Mouse (Mus musculus) lung, postnatal 0 days (tissue): ENCODE measurements around the gene Chd2. TPM values are rescaled to one million over a fixed set of nuclear protein-coding genes. Genes with fewer than 3 reads are reported as not detected.
A peak's percentile ranks its signal among the peaks of the same experiment; 100 is the strongest.

Source experiments
- ATAC-seq: fragments of 200-750 bp; cut with Nextera tagmentation; 2 replicates; pipeline ENCODE4 v1.8.0; 2017; ENCODE audit warnings: moderate library complexity
- DNase-seq: peaks from one replicate; pipeline ENCODE4 v3.0.0-alpha.2; 2016; ENCODE audit warnings: low spot score
- H3K27ac ChIP-seq: fragments of 300-500 bp; sonication (generic); 2 replicates; pipeline ENCODE4 v1.5.1; 2014; ENCODE audit warnings: antibody characterized with exemption, mild to moderate bottlenecking, low read length, mixed read lengths
- H3K27me3 ChIP-seq: fragments of 300-500 bp; sonication (generic); replicated peaks from 2 replicates; pipeline ENCODE4 v1.6.1; 2014; ENCODE audit warnings: low read length, mixed read lengths; ENCODE audit not compliant: insufficient read depth
- H3K36me3 ChIP-seq: fragments of 300-500 bp; sonication (generic); 2 replicates; pipeline ENCODE4 v1.6.1; 2014; ENCODE audit warnings: low read length, mixed read lengths; ENCODE audit not compliant: insufficient read depth
- H3K4me1 ChIP-seq: fragments of 300-500 bp; sonication (generic); 2 replicates; pipeline ENCODE4 v1.6.1; 2014; ENCODE audit warnings: antibody characterized with exemption, low read depth, low read length, mixed read lengths; ENCODE audit not compliant: insufficient read depth
- H3K4me2 ChIP-seq: fragments of 300-500 bp; sonication (generic); replicated peaks from 2 replicates; pipeline ENCODE4 v1.6.1; 2014; ENCODE audit warnings: low read depth, mild to moderate bottlenecking, low read length, moderate library complexity, mixed read lengths
- H3K4me3 ChIP-seq: fragments of 300-500 bp; sonication (generic); 2 replicates; pipeline ENCODE4 v1.5.1; 2014; ENCODE audit warnings: low read depth, low read length
- H3K9ac ChIP-seq: fragments of 300-500 bp; sonication (generic); replicated peaks from 2 replicates; pipeline ENCODE4 v1.6.1; 2014; ENCODE audit warnings: low read depth, mild to moderate bottlenecking
- H3K9me3 ChIP-seq: fragments of 300-500 bp; sonication (generic); 2 replicates; pipeline ENCODE4 v1.6.1; 2016; ENCODE audit warnings: low read length, mixed read lengths
- CTCF ChIP-seq: IDR thresholded peaks from 2 replicates; pipeline ENCODE4 v1.5.1; 2016; ENCODE audit warnings: antibody characterized with exemption, mild to moderate bottlenecking
- EP300 ChIP-seq: IDR thresholded peaks from 2 replicates; pipeline ENCODE4 v1.6.1; 2016; ENCODE audit warnings: antibody characterized with exemption, mild to moderate bottlenecking, control low read depth
- WGBS: fragments of 180-500 bp; shearing (Covaris S2); extraction: QIAGEN DNeasy Blood & Tissue Kit; methylation state at CpG from one replicate; pipeline ENCODE4 v1.1.7; 2014; 5-methylcytosine and 5-hydroxymethylcytosine counted together
- polyA plus RNA-seq: library from polyadenylated mRNA; unstranded; fragments of >200 nt; fragmentation: Nextera tagmentation; extraction: Ambion mirVana; gene quantifications from 2 replicates; pipeline ENCODE4 v1.2.1, GENCODE M21; 2015

Gene Chd2
- polyA plus RNA-seq, 1 experiment from 2014 or later: 38.0 TPM

- ATAC-seq (no peak), DNase-seq (no peak)
- Histone ChIP-seq H3K36me3 (peaks cover 18% of the 10 kb centered on the region; the same call in 1 of the 2 replicates), H3K4me2 (no peak overlapping the region), H3K27me3 (no peaks in the 10 kb centered on the region), H3K9ac (no peak overlapping the region), H3K4me3 (no peak overlapping the region), H3K9me3 (no peaks in the 10 kb centered on the region), H3K27ac (no peak overlapping the region), H3K4me1 (no peaks in the 10 kb centered on the region)
- TF ChIP-seq CTCF (no peak), EP300 (no peak)
- WGBS: 85% methylated on average over 2 of the region's 2 CpGs
These were observed 32.9 kb downstream of the Chd2 start for GRCm38 (mm10) chr7:73508688-73509087.

GRCm38 (mm10) chr7:73507491-73507890, 34.1 kb downstream of the Chd2 start:
- no peak for TF ChIP-seq EP300
- TF ChIP-seq CTCF: no peak
- 76% methylated on average over 6 of the region's 6 CpGs for WGBS
- no peak overlapping the region for H3K4me3 ChIP-seq
- H3K27me3 ChIP-seq: no peaks in the 10 kb centered on the region
- no peak for ATAC-seq
- H3K36me3 ChIP-seq: peaks cover 21% of the 10 kb centered on the region; the same call in 1 of the 2 replicates
- H3K4me1 ChIP-seq: no peaks in the 10 kb centered on the region
- no peaks in the 10 kb centered on the region for H3K9me3 ChIP-seq
- no peak overlapping the region for H3K27ac ChIP-seq
- DNase-seq: no peak
- H3K9ac ChIP-seq: no peak overlapping the region
- H3K4me2 ChIP-seq: no peak overlapping the region

GRCm38 (mm10) chr7:73506852-73507251, 34.8 kb downstream of the Chd2 start:
- Histone ChIP-seq H3K4me3 (no peak overlapping the region), H3K36me3 (peaks cover 22% of the 10 kb centered on the region; the same call in 1 of the 2 replicates), H3K27ac (no peak overlapping the region), H3K9ac (no peak overlapping the region), H3K4me1 (no peaks in the 10 kb centered on the region), H3K9me3 (no peaks in the 10 kb centered on the region), H3K4me2 (no peak overlapping the region), H3K27me3 (no peaks in the 10 kb centered on the region)
- TF ChIP-seq CTCF (peak; percentile 45), EP300 (no peak)
- ATAC-seq (no peak), DNase-seq (peak; percentile 24)
- WGBS: 96% methylated on average over 1 of the region's 1 CpGs

GRCm38 (mm10) chr7:73505266-73505665, 36.4 kb downstream of the Chd2 start:
- H3K27me3 ChIP-seq: no peaks in the 10 kb centered on the region
- H3K27ac ChIP-seq: no peak overlapping the region
- H3K9me3 ChIP-seq: no peaks in the 10 kb centered on the region
- H3K4me1 ChIP-seq: no peaks in the 10 kb centered on the region
- no peak overlapping the region for H3K9ac ChIP-seq
- peaks cover 24% of the 10 kb centered on the region for H3K36me3 ChIP-seq
- H3K4me2 ChIP-seq: no peak overlapping the region
- WGBS: 62% methylated on average over 6 of the region's 6 CpGs
- DNase-seq (peak; percentile 41), ATAC-seq (peak; percentile 53; the same call in 1 of the 2 replicates)
- no peak overlapping the region for H3K4me3 ChIP-seq
- TF ChIP-seq CTCF (no peak), EP300 (no peak)

- Histone ChIP-seq H3K9me3 (no peaks in the 10 kb centered on the region), H3K27ac (no peak overlapping the region), H3K36me3 (peaks cover 57% of the 10 kb centered on the region), H3K9ac (no peak overlapping the region), H3K4me1 (no peaks in the 10 kb centered on the region), H3K4me3 (no peak overlapping the region), H3K4me2 (no peak overlapping the region), H3K27me3 (no peaks in the 10 kb centered on the region)
- no peak for ATAC-seq
- 77% methylated on average over 2 of the region's 2 CpGs for WGBS
- no peak for TF ChIP-seq CTCF
- DNase-seq: no peak
These were observed 43.4 kb downstream of the Chd2 start for GRCm38 (mm10) chr7:73498200-73498599.

GRCm38 (mm10) chr7:73489261-73489660, 52.4 kb downstream of the Chd2 start:
- Histone ChIP-seq H3K27me3 (no peaks in the 10 kb centered on the region), H3K36me3 (peaks cover 53% of the 10 kb centered on the region), H3K4me1 (no peaks in the 10 kb centered on the region), H3K4me3 (no peak overlapping the region), H3K4me2 (no peak overlapping the region), H3K9me3 (no peaks in the 10 kb centered on the region), H3K27ac (no peak overlapping the region), H3K9ac (no peak overlapping the region)
- ATAC-seq (peak; percentile 23), DNase-seq (peak; percentile 13)
- 51% methylated on average over 5 of the region's 5 CpGs for WGBS
- TF ChIP-seq CTCF: no peak
- no peak for TF ChIP-seq EP300

- Histone ChIP-seq H3K27me3 (no peaks in the 10 kb centered on the region), H3K9me3 (no peaks in the 10 kb centered on the region), H3K36me3 (peaks cover 47% of the 10 kb centered on the region), H3K4me3 (no peak overlapping the region), H3K9ac (no peak overlapping the region), H3K4me1 (no peaks in the 10 kb centered on the region), H3K27ac (no peak overlapping the region), H3K4me2 (no peak overlapping the region)
- DNase-seq: no peak
- no peak for ATAC-seq
- WGBS: 79% methylated on average over 6 of the region's 6 CpGs
- TF ChIP-seq CTCF: no peak
- no peak for TF ChIP-seq EP300
These were observed 60.5 kb downstream of the Chd2 start for GRCm38 (mm10) chr7:73481094-73481493.
